Mouse (Mus musculus) ES-E14 (cell line): ENCODE data around the gene Slc45a2. TPM values are rescaled to one million over a fixed set of nuclear protein-coding genes. Genes with fewer than 3 reads are reported as not detected.

Experiments
- DNase-seq: peaks from one replicate; pipeline ENCODE4 v3.0.0-alpha.2; 2013; ENCODE audit warnings: low read depth, low spot score
- H3K27ac ChIP-seq: 2 replicates; pipeline ENCODE4 v1.5.1; 2012; ENCODE audit warnings: low read depth, mild to moderate bottlenecking, low read length, moderate library complexity, mixed read lengths; ENCODE audit not compliant: poor library complexity, insufficient read depth, severe bottlenecking
- H3K36me3 ChIP-seq: 2 replicates; pipeline ENCODE4 v1.6.1; 2012; ENCODE audit warnings: mild to moderate bottlenecking, low read length, moderate library complexity, mixed read lengths; ENCODE audit not compliant: control insufficient read depth, poor library complexity, insufficient read depth, severe bottlenecking
- H3K4me1 ChIP-seq, 2 experiments: fragments of 150-350 bp in 1 of 2; sonication (generic) in 1 of 2; 2 replicates each; pipeline ENCODE4 v1.6.1; 2012; ENCODE audit warnings: low read length in 2 of 2, mild to moderate bottlenecking in 1 of 2, mixed read lengths in 1 of 2; ENCODE audit not compliant: control insufficient read depth in 2 of 2, insufficient read depth in 2 of 2, poor library complexity in 1 of 2
- H3K4me3 ChIP-seq, 2 experiments: fragments of 150-350 bp in 1 of 2; sonication (generic) in 1 of 2; 2 replicates each; pipeline ENCODE4 v1.5.1; 2012; ENCODE audit warnings: low read length in 2 of 2, low read depth in 1 of 2, mild to moderate bottlenecking in 1 of 2, mixed read lengths in 1 of 2; ENCODE audit not compliant: insufficient read depth in 1 of 2, poor library complexity in 1 of 2, severe bottlenecking in 1 of 2
- H3K9ac ChIP-seq: 2 replicates; pipeline ENCODE4 v1.6.1; 2012; ENCODE audit warnings: low read depth, mild to moderate bottlenecking, low read length, mixed read lengths; ENCODE audit not compliant: poor library complexity, insufficient read depth, severe bottlenecking
- H3K9me3 ChIP-seq: fragments of 150-350 bp; sonication (generic); 2 replicates; pipeline ENCODE4 v1.6.1; 2012; ENCODE audit warnings: low read depth, mild to moderate bottlenecking, low read length; ENCODE audit not compliant: control insufficient read depth, insufficient read depth
- CHD2 ChIP-seq: IDR thresholded peaks from 2 replicates; pipeline ENCODE4 v1.6.1; 2014; ENCODE audit warnings: mild to moderate bottlenecking, low read depth, low read length, inconsistent platforms
- HCFC1 ChIP-seq: IDR thresholded peaks from 2 replicates; pipeline ENCODE4 v1.6.1; 2012; ENCODE audit warnings: low read length, inconsistent platforms, borderline replicate concordance; ENCODE audit not compliant: insufficient read depth
- MAFK ChIP-seq: IDR thresholded peaks from 2 replicates; pipeline ENCODE4 v1.6.1; 2014; ENCODE audit warnings: mild to moderate bottlenecking, low read depth, low read length, inconsistent platforms; ENCODE audit not compliant: insufficient read depth
- ZC3H11A ChIP-seq: IDR thresholded peaks from 2 replicates; pipeline ENCODE4 v1.6.1; 2012; ENCODE audit warnings: low read depth, mild to moderate bottlenecking, inconsistent platforms, low read length, borderline replicate concordance
- ZNF384 ChIP-seq: IDR thresholded peaks from 2 replicates; pipeline ENCODE4 v1.6.1; 2012; ENCODE audit warnings: low read depth, low read length, inconsistent platforms
- in situ Hi-C, 2 experiments: fragments of 600-800 bp; cut with MboI; formaldehyde crosslinking; loops; one replicate each; pipeline ENCODE4 v1.15.1; 2025; ENCODE audit warnings: low sequenced_read_pairs in 2 of 2, inconsistent platforms in 1 of 2; ENCODE audit not compliant: unreplicated experiment in 2 of 2
- total RNA-seq: library from RNA; depleted of rRNA; stranded (reverse); fragments of 300-350 nt; gene quantifications from 2 replicates; pipeline ENCODE4 v1.2.3, GENCODE M21; 2012

Slc45a2 gene
- total RNA-seq, 1 experiment = 0.13 TPM

GRCm38 (mm10) chr15:10990411-10990810 lies 10.1 kb upstream of the Slc45a2 start:
- no peak for DNase-seq
- Histone ChIP-seq H3K4me1 (peaks cover 2 to 6% of the 10 kb centered on the region in 2 experiments; a peak in 1 of 4 replicates), H3K27ac (no peak overlapping the region), H3K9ac (no peak overlapping the region), H3K9me3 (no peaks in the 10 kb centered on the region), H3K4me3 (no peak overlapping the region), H3K36me3 (no peaks in the 10 kb centered on the region; the same call in 1 of the 2 replicates)
- in situ Hi-C loops = no loop called here
- TF ChIP-seq MAFK (no peak), ZC3H11A (no peak), ZNF384 (no peak), CHD2 (no peak), HCFC1 (no peak)

- no peak for TF ChIP-seq ZC3H11A
- TF ChIP-seq HCFC1 = no peak
- TF ChIP-seq CHD2 = no peak
- TF ChIP-seq MAFK = no peak
- TF ChIP-seq ZNF384 = no peak
- Histone ChIP-seq H3K9ac (no peak overlapping the region), H3K4me3 (no peak overlapping the region), H3K36me3 (no peaks in the 10 kb centered on the region; the same call in 1 of the 2 replicates), H3K4me1 (peaks cover 2 to 6% of the 10 kb centered on the region in 2 experiments; a peak in 1 of 4 replicates), H3K9me3 (no peaks in the 10 kb centered on the region), H3K27ac (no peak overlapping the region)
- in situ Hi-C loops = no loop called here
- DNase-seq = no peak
Observed at GRCm38 (mm10) chr15:10991566-10991965, 9.0 kb upstream of the Slc45a2 start.

- in situ Hi-C loops = no loop called here
- TF ChIP-seq ZC3H11A (no peak), HCFC1 (peak; percentile 82), CHD2 (no peak), ZNF384 (no peak), MAFK (no peak)
- Histone ChIP-seq H3K9ac (no peak overlapping the region), H3K4me3 (no peak overlapping the region), H3K27ac (no peak overlapping the region), H3K4me1 (0 out of 4 replicates have a peak, but pooled peaks cover 0 to 2% of the 10 kb centered on the region in 2 experiments), H3K36me3 (no peaks in the 10 kb centered on the region), H3K9me3 (no peaks in the 10 kb centered on the region)
- no peak for DNase-seq
Observed at GRCm38 (mm10) chr15:10999832-11000231, 689 bp upstream of the Slc45a2 start.

GRCm38 (mm10) chr15:11003791-11004190 lies 3.3 kb downstream of the Slc45a2 start:
- no peak overlapping the region for H3K27ac ChIP-seq
- H3K36me3 ChIP-seq = no peaks in the 10 kb centered on the region
- H3K4me1 ChIP-seq = 0 out of 4 replicates have a peak, but pooled peaks cover 0 to 2% of the 10 kb centered on the region in 2 experiments
- DNase-seq = no peak
- H3K9me3 ChIP-seq = no peaks in the 10 kb centered on the region
- no peak overlapping the region for H3K4me3 ChIP-seq
- TF ChIP-seq ZNF384 (no peak), CHD2 (no peak), HCFC1 (no peak), ZC3H11A (no peak), MAFK (no peak)
- in situ Hi-C loops = no loop called here
- no peak overlapping the region for H3K9ac ChIP-seq

- in situ Hi-C loops = no loop called here
- no peak overlapping the region for H3K27ac ChIP-seq
- H3K9me3 ChIP-seq = no peaks in the 10 kb centered on the region
- TF ChIP-seq MAFK = no peak
- H3K36me3 ChIP-seq = no peaks in the 10 kb centered on the region
- no peak overlapping the region for H3K4me3 ChIP-seq
- H3K4me1 ChIP-seq = 0 out of 4 replicates have a peak, but pooled peaks cover 0 to 2% of the 10 kb centered on the region in 2 experiments
- no peak for DNase-seq
- H3K9ac ChIP-seq = no peak overlapping the region
Observed at GRCm38 (mm10) chr15:11004646-11005045, 4.1 kb downstream of the Slc45a2 start.
